Mouse (Mus musculus) left cerebral cortex, adult 8-10 months (tissue): ENCODE measurements at regions not wholly inside any gene's neighbourhood (a gene's known extent, or its start where the extent isn't known, plus 50 kb on each side); places are given as distances from the start of the nearest gene placed in this dataset.
"Not testable (repeated sequence)": the region's sequence is repeated elsewhere in the genome, so short reads cannot be mapped to it uniquely, and the experiment has no call there.

Experiments used
- DNase-seq, 2 experiments: peaks; one replicate each; pipeline ENCODE4 v3.0.0; 2022; ENCODE audit warnings: low spot score in 2 of 2

GRCm38 (mm10) chrX:35791273-35791672 is 97.4 kb upstream of the Dock11 start:
- DNase-seq: no peak

GRCm38 (mm10) chrX:35813206-35813605 is 75.4 kb upstream of the Dock11 start:
- peak; percentile 3 to 9 for DNase-seq

GRCm38 (mm10) chrX:35834411-35834810 is 54.2 kb upstream of the Dock11 start:
- not testable (repeated sequence) for DNase-seq

- no peak for DNase-seq
Measured at GRCm38 (mm10) chrX:35838064-35838463, 50.6 kb upstream of the Dock11 start.
